35 mouse cellular contexts compared by ENCODE assay signal in the genomic region with DNA sequence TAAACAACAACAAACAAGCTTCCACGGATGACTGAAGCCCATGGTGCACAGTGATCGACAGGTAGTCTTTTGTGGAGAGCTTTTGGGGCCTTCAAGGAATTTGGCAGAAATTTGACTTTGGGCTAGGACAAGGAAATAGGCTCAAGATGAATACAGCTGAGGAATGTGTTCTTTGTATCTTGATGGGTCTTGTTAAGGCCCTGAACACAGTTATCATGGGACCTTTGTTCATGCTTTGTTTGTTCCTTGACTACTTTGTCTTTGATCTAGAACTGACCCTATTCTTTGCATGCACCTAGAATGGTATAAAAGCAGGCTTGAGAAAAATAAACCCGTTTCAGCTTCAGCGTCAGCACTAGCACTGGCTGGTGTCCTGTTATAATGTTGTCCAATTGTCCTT.
"Had no signal": no experiment of that assay in that cellular context is flagged by ENCODE, and none has a peak within 500 bp of the region (broad histone marks: within the 10 kb centered on the region; RNA-seq: fewer than 3 reads in every experiment).

No protein-coding gene starts in this region.

- H3K4me3 ChIP-seq: heart, embryonic 10.5 days; heart, embryonic 13.5 days; heart, embryonic 15.5 days; hindbrain, embryonic 10.5 days; hindbrain, embryonic 12.5 days; hindbrain, embryonic 13.5 days; hindbrain, embryonic 15.5 days; intestine, embryonic 15.5 days; kidney, embryonic 15.5 days; layer of hippocampus, adult 2 months; left cerebral cortex, adult 2 months had no signal

- H3K27ac ChIP-seq: heart, embryonic 10.5 days; heart, embryonic 13.5 days; heart, embryonic 15.5 days; hindbrain, embryonic 10.5 days; hindbrain, embryonic 12.5 days; hindbrain, embryonic 13.5 days; hindbrain, embryonic 14.5 days; hindbrain, embryonic 15.5 days; hindbrain, postnatal 0 days; intestine, embryonic 15.5 days; kidney, embryonic 15.5 days; kidney, postnatal 0 days; layer of hippocampus, adult 2 months; left cerebral cortex, adult 2 months had no signal

- H3K36me3 ChIP-seq: heart, embryonic 10.5 days; heart, embryonic 13.5 days; heart, embryonic 15.5 days; hindbrain, embryonic 10.5 days; hindbrain, embryonic 12.5 days; hindbrain, embryonic 13.5 days; hindbrain, embryonic 15.5 days; intestine, embryonic 15.5 days; kidney, embryonic 15.5 days had no signal

- ATAC-seq: hindbrain, embryonic 16.5 days; hindbrain, postnatal 0 days; inflammation-experienced regulatory T-cells, adult 6 months; intestine, embryonic 15.5 days; intestine, embryonic 16.5 days; intestine, postnatal 0 days had no signal

- H3K4me2 ChIP-seq: heart, embryonic 11.5 days; heart, embryonic 13.5 days; heart, embryonic 15.5 days; hindbrain, embryonic 12.5 days; hindbrain, embryonic 13.5 days; hindbrain, embryonic 14.5 days; hindbrain, embryonic 15.5 days; intestine, embryonic 15.5 days; kidney, embryonic 15.5 days had no signal

- DNase-seq: heart, postnatal 10 days; heart, postnatal 14 days; heart, postnatal 36 days; heart, postnatal 4 days; kidney, adult 11 months; kidney, adult 18-20 months; kidney, adult 2 months; kidney, adult 8-10 months; kidney, adult 9 months; kidney, postnatal 10 days; kidney, postnatal 14 days; kidney, postnatal 25 days; kidney, postnatal 36 days; kidney, postnatal 4 days; layer of hippocampus, adult 9-11 months; layer of hippocampus, postnatal 36 days had no signal

- H3K9ac ChIP-seq: heart, embryonic 13.5 days; heart, embryonic 15.5 days; hindbrain, embryonic 12.5 days; hindbrain, embryonic 13.5 days; hindbrain, embryonic 14.5 days; hindbrain, embryonic 15.5 days; intestine, embryonic 15.5 days; kidney, embryonic 15.5 days had no signal

- H3K4me1 ChIP-seq: heart, embryonic 10.5 days; heart, embryonic 13.5 days; heart, embryonic 15.5 days; hindbrain, embryonic 10.5 days; hindbrain, embryonic 12.5 days; hindbrain, embryonic 13.5 days; hindbrain, embryonic 15.5 days; intestine, embryonic 15.5 days; kidney, embryonic 15.5 days had no signal

- H3K27me3 ChIP-seq: heart, embryonic 13.5 days; heart, embryonic 15.5 days; hindbrain, embryonic 12.5 days; hindbrain, embryonic 15.5 days; intestine, embryonic 15.5 days; kidney, embryonic 15.5 days had no signal

- H3K9me3 ChIP-seq: heart, embryonic 10.5 days; heart, embryonic 13.5 days; heart, embryonic 15.5 days; hindbrain, embryonic 10.5 days; hindbrain, embryonic 12.5 days; hindbrain, embryonic 15.5 days; intestine, embryonic 15.5 days; kidney, embryonic 15.5 days had no signal
